Mouse (Mus musculus): ENCODE measurements around the gene Dhx38. TPM values are rescaled to one million over a fixed set of nuclear protein-coding genes. Genes with fewer than 3 reads are reported as not detected.

Dhx38 gene
- 10 to 100 TPM; 21.2 to 23.1 TPM for total RNA-seq (2021)
- long read RNA-seq, full-length matches to known transcripts = 5 of 9 reads
- long read RNA-seq, partial matches to known transcripts = 3 of 9 reads
- long read RNA-seq, other reads (novel, unspliced or antisense) = 1 of 9 reads

- peak; percentile 99 for DNase-seq (ENCODE audit: low spot score in 2 of 2)
Observed at GRCm38 (mm10) chr8:109565498-109566333, at the start of gene Dhx38, which contains the start of gene Txnl4b. Dhx38 (minus strand) TSS chr8:109565861. Txnl4b (plus strand) TSS chr8:109565892.

GRCm38 (mm10) chr8:109614243-109615210, 48.9 kb upstream of the Dhx38 start, which contains the start of gene Pkd1l3:
Pkd1l3 (plus strand) TSS chr8:109614517.
- DNase-seq (ENCODE audit: low spot score in 2 of 2) = peak in 1 of 2 experiments; percentile 17

GRCm38 (mm10) chr8:109609153-109609502, 43.5 kb upstream of the Dhx38 start:
- peak in 1 of 2 experiments; percentile 31 for DNase-seq (ENCODE audit: low spot score in 2 of 2)

- peak; percentile 96 to 97 for DNase-seq (ENCODE audit: low spot score in 2 of 2)
Observed at GRCm38 (mm10) chr8:109608271-109609152, 42.9 kb upstream of the Dhx38 start, which contains the start of gene Dhodh. Dhodh (minus strand) TSS chr8:109608673.

GRCm38 (mm10) chr8:109607650-109608049, 42.0 kb upstream of the Dhx38 start:
- no peak for DNase-seq (ENCODE audit: low spot score in 2 of 2)

- DNase-seq (ENCODE audit: low spot score in 2 of 2) = no peak
Observed at GRCm38 (mm10) chr8:109606725-109607124, 41.1 kb upstream of the Dhx38 start.

- DNase-seq (ENCODE audit: low spot score in 2 of 2) = peak; percentile 41 to 47
Observed at GRCm38 (mm10) chr8:109595854-109596253, 30.2 kb upstream of the Dhx38 start.

GRCm38 (mm10) chr8:109593117-109593788, 27.6 kb upstream of the Dhx38 start:
- DNase-seq (ENCODE audit: low spot score in 2 of 2) = no peak

GRCm38 (mm10) chr8:109592164-109592563, 26.5 kb upstream of the Dhx38 start:
- no peak for DNase-seq (ENCODE audit: low spot score in 2 of 2)

- no peak for DNase-seq (ENCODE audit: low spot score in 2 of 2)
Observed at GRCm38 (mm10) chr8:109591367-109591766, 25.7 kb upstream of the Dhx38 start.

- DNase-seq (ENCODE audit: low spot score in 2 of 2) = no peak
Observed at GRCm38 (mm10) chr8:109590901-109591300, 25.2 kb upstream of the Dhx38 start.

- no peak for DNase-seq (ENCODE audit: low spot score in 2 of 2)
Observed at GRCm38 (mm10) chr8:109586972-109587504, 21.4 kb upstream of the Dhx38 start.

GRCm38 (mm10) chr8:109585652-109586051, 20.0 kb upstream of the Dhx38 start:
- no peak for DNase-seq (ENCODE audit: low spot score in 2 of 2)

GRCm38 (mm10) chr8:109584830-109585229, 19.2 kb upstream of the Dhx38 start:
- DNase-seq (ENCODE audit: low spot score in 2 of 2) = no peak

GRCm38 (mm10) chr8:109584293-109584692, 18.6 kb upstream of the Dhx38 start:
- DNase-seq (ENCODE audit: low spot score in 2 of 2) = no peak

GRCm38 (mm10) chr8:109578900-109579301, 13.2 kb upstream of the Dhx38 start, which contains the start of gene Hp:
Hp (minus strand) TSS chr8:109579172.
- DNase-seq (ENCODE audit: low spot score in 2 of 2) = no peak

GRCm38 (mm10) chr8:109576311-109576710, 10.7 kb upstream of the Dhx38 start:
- DNase-seq (ENCODE audit: low spot score in 2 of 2) = no peak

GRCm38 (mm10) chr8:109571139-109571538, 5.5 kb upstream of the Dhx38 start:
- no peak for DNase-seq (ENCODE audit: low spot score in 2 of 2)

- DNase-seq (ENCODE audit: low spot score in 2 of 2) = no peak
Observed at GRCm38 (mm10) chr8:109564766-109565165, 895 bp downstream of the Dhx38 start.
